Mouse (Mus musculus): ENCODE data around the gene Acox2.

GRCm38 (mm10) chr14:8176251-8176650 is 82.9 kb downstream of the Acox2 start:
- TF ChIP-seq GATA1 (IDR thresholded peaks at IDR 0.05; ENCODE audit: low read length) (no peak), TAL1 (IDR thresholded peaks at IDR 0.05; ENCODE audit: low read length) (no peak)
